Mouse (Mus musculus): Measurements from ENCODE around the gene Ddi2.

DNA sequence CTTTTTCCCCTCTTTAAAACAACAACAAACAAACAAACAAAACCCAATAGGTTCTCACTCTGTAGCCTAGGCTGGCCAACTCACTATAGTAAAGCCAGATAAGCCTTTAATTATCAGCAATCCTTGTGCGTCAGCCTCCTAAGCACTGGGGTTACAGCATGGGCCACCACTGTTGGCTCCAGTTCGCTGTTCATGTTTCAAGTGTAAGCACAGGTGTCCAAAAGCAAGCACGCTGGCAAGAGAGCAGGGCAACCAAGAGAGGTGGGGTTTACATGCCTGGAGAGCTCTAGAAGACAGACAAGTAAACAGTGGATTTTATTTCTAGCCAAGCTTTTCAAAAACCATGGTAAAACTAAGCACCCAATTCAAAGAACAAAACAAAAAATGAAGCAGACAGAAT is 37.1 kb downstream of the Ddi2 start:
- TF ChIP-seq FLI1 (IDR thresholded peaks at IDR 0.05; ENCODE audit: low read length) (no peak), GATA1 (IDR thresholded peaks at IDR 0.05; ENCODE audit: borderline replicate concordance, low read length) (no peak)

All from megakaryocyte, embryonic 14.5 days (primary cell).